Mouse (Mus musculus) embryo, embryonic 10.5 days (tissue): ENCODE measurements around the gene Lpcat2b.
A peak's percentile ranks its signal among the peaks of the same experiment; 100 is the strongest.
"Not testable (repeated sequence)": the region's sequence is repeated elsewhere in the genome, so short reads cannot be mapped to it uniquely, and the experiment has no call there.

ENCODE experiments used
- DNase-seq: peaks from one replicate; pipeline ENCODE4 v3.0.0-alpha.2; 2015; ENCODE audit warnings: low spot score

The Lpcat2b gene

DNA sequence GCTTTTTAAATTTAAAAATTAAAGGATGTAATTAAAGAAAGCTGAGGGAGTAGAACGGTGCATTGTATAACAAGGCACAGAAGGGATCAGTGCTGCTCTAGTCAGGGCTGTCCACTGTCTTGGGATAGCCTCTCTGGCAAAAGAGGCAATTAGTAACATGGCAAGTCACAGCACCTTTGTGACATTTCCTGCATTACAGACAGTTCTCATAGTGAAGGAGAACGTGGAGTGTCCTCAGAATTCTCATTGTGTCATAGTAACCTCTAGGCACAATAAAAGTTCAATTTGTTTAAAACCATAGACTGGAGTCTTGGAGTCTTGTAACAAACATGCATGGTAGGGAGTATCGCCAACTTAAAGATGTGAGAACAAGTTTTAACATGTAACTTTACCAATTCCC lies at the start of gene Lpcat2b:
Gene Lpcat2b (plus strand): TSS at position 301 of the 400 bp plus-strand sequence.
- DNase-seq, result no peak

DNA sequence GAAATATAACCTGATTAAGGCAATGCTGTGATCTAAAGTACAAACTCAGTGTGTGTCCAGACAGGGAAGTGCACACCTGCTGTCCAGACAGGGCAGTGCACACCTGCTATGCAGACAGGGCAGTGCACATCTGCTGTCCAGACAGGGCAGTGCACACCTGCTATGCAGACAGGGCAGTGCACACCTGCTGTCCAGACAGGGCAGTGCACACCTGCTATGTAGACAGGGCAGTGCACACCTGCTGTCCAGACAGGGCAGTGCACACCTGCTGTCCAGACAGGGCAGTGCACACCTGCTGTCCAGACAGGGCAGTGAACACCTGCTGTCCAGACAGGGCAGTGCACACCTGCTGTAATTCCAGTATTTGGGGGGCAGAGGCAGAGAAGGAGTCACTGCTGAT lies 44.9 kb upstream of the Lpcat2b start:
- DNase-seq, result not testable (repeated sequence)

DNA sequence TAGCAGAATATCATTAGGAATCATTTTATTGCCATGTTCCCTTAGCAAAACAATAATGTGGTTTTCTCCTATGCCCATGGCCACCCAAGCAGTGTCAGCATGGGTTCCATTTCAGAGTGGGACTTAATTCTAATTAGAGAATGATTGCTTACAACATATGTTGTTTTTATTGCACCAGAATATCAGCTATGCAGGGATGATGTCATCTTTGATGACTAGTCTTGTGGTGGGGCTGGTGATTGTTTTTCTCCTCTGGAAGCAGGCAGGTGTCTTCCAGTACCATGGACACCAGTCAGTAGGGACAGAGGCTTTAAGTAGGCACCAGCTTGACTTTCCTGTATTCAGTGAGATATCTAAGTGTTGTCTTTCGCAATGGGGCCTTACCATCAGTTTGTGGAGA lies 43.6 kb upstream of the Lpcat2b start:
- no peak for DNase-seq

DNA sequence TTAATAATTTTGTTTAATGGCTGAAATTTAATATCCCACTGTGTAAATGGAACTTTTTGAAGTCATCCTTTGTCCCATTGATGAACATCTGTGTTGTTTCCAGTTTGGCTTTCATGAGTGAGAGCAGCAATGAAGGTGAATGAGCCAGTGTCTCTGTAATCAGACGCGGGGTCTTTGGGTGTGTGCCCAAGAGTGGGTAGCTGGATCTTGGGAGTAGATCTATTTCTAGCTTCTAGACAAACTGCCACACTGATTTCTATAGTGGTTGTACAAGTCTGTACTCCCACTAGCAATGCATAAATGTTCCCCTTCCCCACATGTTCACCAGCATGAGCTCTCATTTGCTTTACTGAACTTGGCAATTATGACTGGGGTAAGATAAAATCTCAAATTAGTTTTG lies 42.0 kb upstream of the Lpcat2b start:
- DNase-seq, result no peak

DNA sequence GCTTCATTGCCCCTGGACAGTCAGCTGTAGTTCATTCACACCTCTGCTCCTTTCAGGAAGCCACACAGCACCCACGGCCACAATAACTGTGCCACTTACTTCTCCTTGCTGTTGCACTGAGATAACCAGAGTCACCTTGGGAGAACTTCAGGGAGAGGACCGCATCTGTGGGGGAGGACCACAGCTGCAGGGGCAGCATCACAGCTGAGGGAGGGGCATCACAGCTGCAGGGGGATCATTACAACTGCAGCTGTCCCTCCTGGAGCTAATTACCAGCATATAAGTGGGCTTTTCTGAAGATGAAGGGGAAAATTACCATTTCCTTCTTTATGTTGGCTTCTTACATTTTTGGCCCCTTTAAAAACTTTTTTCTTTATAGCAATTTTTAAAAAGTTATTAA lies 36.9 kb upstream of the Lpcat2b start:
- DNase-seq, result no peak

DNA sequence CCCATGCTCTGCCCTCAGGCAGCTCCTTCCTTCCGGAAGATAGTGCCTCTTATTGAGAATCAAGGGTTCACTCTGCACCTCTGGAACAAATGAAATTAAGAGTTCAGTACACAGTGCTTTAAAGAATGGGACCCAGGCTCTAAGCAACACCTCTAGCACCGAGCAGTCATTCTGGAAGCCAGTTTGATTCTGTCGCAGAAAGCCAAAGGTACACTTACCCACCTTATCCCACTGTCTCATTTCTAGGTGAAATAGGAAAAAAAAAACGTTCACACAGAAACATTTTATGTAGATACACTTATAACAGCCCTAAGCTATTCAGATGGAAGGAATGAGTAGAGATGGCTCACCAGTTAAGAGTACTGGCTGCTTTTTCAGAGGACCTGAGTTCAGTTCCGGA lies 28.9 kb upstream of the Lpcat2b start, which contains the start of gene Ephx4:
Gene Ephx4 (plus strand): TSS at position 301 of the 400 bp plus-strand sequence.
- no peak for DNase-seq

DNA sequence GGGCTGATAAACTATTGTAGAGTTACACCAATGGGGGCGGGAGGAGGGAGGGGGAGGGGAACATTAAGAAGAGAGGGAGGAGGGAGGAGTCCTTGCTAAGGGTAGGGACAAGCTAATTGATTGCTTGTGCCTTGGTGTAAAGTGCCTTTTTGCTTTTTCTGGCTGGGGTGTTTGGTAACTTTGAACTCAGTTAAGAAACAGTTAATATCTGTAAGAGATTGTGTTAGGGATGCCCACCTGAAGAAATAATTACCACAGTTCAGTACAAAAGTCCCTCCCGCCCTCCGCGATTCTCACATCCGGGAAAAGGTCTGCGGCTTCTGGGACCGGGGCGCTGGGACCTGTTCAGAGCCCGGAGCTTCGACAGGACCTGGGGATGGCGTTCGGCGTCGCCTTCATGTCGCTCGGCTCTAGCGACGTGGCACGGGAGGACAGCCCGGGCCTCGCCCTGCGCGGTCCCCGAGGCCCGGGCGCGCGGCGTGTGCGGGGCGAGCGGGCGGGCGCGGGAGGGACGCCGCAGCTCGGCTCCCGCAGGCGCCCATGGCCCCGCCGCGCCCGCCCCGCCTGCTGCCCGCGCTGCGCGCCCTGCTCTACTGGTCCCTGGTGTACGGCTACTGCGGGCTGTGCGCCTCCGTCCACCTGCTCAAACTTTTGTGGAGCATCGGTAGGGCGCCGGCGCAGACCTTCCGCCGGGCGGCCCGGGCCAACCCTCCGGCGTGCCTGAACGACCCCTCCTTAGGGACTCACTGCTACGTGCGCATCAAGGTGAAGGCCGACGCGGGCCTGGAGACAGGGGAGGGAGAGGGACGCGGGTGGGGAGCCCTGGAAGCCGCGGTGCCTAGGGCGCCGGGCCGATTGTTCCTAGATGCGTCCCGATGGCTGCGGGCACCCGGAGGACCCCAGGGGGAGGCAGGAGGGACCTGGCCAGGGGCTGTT lies 28.1 kb upstream of the Lpcat2b start:
- DNase-seq, result peak; percentile 55

DNA sequence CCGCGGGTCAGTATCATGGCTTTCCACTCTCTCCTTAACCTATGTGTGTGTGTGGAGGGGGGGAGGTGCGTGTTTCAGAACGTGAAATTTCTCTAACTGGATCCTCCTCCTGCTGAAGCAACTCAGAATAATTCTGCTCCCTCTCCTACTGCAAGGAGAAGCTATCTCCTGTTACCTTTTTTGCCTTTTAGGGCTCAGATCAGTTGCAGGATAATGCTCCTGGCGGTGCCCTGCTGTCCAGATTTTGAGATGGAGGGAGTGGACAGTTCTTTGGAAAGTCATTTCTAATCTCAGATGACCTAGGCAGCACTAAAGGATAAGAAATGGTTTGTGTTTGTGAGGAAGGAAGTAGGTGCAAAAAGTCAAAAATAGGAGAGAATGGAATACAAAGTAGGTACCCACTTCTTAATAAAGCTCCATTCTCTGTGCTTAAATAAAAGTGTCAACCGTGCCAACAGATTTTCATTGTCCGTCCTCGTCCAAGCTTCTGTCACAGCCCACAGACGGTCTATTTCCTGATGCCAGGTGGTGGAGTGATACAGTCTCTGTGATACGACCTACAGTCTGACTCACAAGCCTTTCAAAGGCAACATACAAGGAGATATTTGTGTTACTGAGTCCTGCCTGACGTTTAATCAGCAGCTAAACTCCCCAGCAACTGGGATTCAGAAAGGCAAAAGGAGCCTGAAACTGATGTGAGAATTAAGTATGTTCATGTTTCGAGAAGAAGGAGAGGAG lies 27.2 kb upstream of the Lpcat2b start:
- DNase-seq, result peak; percentile 23

DNA sequence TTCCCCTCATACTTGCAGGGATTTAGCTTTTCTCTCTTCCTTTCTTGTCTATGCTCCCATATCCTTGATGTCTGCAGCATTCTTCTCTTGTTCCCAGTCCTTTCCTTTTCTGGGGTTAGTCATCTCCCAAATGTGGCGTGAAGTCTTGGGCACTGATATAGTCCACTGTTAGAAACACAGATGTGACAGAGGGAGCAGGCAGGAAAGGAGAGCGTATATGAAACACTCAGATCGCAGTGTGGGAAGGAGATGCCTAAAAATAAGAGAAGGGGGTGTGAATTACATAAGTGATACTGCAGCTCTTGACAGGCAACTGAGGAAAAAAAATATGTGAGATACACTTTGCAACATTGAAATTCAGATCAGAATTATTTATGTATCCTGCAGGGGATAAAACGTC lies 26.0 kb upstream of the Lpcat2b start:
- DNase-seq, result no peak

DNA sequence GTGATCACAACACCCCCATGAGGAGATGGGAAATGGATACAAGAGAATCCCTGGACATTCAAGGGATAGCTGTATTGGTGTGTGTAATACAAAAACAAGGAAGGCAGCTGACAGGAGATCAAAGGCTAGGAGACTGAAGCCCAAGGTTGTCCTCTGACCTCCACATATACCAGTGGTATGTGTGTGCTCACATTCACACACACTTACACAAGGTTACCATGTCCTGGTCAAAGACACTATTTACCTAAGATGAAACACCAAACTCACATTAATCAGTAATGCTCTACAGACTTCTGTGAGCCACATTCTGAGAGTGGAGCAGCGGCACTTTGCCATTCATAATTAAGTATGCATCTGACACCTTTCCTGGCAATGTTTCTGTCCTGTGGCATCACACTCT lies 21.0 kb upstream of the Lpcat2b start:
- no peak for DNase-seq

DNA sequence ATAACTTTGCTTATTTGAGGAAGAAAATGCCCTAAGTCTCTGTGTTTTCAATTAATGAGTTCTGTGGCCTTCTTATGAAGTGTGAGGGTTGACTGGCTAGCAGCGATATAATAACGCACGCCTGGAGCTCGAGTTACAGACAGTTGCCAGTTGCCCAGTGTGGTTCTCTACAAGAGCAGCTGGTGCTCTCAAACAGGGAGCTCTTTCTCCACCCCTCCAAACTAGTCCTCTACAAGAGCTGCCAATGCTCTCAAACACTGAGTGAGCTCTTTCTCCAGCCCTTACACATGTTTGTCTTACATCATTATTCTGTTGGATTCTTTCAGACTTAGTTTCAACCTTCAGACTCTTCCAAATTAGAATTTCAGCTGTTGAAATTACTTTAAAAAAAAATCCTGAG lies 20.0 kb upstream of the Lpcat2b start:
- DNase-seq, result peak; percentile 9

DNA sequence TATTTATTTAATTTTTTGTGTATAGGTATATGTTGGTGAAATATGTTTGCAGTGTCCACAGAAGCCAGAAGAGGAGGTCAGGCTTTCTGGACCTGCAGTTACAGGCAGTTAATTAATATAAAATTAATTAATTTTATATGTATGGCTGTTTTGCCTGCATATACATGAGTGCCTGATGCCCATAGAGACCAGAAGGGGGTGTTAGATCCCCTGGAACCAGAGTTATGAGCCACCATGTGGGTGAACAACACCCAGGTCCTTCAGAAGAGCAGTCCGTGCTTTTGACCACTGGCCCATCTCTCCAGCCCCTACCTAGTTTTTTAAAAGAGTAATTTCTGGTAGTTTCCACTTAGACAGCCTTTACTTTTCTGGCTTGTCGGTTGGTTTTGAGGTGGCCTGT lies 19.1 kb upstream of the Lpcat2b start:
- no peak for DNase-seq

DNA sequence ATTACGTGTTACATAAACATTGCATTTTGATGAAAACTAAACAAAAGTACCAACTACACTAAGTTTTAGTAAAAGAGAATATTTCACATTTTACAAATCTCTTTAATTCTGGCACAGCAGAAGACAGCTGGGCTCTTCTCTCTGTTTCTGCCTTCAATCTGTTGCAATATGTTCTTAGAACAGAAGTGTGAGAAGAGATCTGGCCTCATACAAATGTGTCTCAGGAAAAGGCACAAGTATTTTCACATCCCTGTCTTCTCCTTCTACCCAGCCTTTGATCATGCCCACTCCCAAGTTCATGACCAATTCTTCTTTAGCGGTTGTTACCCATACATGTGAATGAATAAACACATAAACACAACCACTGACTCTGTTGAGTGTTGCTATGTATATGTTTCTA lies 16.3 kb upstream of the Lpcat2b start:
- no peak for DNase-seq

DNA sequence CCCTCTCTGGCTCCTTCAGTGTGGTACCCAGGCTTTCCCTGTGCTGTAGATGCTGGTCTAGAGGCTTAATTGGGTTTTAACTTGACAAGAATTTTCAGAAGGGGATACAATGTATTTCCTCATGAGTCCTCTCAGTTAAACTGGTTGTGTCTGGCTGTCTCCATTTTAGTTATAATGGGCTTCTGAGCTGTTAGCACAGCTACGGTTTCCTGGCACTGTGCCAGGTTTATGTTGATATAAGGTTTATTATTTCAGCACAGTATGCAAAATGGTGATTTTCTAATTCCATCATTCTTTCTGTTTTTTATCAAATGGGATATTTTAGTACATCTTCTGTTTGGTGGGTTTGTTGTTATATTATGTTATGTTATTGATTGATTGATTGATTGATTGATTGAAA lies 9.7 kb upstream of the Lpcat2b start:
- no peak for DNase-seq

DNA sequence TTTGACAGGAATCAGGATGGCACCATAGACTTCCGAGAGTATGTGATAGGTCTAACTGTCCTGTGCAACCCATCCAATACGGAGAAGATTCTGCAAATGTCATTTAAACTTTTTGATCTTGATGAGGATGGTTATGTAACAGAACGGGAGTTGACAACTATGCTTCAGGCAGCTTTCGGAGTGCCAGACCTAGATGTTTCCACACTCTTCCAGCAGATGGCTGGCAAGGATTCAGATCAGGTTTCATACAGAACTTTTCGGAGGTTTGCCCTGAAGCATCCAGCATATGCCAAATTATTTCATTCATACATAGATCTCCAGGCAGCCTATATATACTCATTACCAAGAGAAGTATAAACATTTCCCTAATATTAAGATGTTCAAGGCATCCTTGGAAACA lies 2.7 kb downstream of the Lpcat2b start:
- no peak for DNase-seq

DNA sequence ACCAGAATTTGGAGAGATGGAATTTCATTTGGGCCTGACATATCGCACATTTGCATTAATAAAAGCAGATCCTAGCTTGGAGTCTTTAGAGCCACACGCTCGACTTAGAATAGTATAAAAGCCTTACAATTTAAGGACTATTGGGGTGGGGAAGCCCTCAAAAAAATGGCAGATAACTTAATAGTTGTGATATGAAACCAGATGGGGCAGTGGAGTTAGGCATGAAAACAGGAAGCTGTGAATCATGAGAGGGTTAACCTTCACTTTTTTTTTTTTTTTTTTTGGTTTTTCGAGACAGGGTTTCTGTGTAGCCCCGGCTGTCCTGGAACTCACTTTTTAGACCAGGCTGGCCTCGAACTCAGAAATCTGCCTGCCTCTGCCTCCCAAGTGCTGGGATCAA lies 4.8 kb downstream of the Lpcat2b start:
- no peak for DNase-seq

DNA sequence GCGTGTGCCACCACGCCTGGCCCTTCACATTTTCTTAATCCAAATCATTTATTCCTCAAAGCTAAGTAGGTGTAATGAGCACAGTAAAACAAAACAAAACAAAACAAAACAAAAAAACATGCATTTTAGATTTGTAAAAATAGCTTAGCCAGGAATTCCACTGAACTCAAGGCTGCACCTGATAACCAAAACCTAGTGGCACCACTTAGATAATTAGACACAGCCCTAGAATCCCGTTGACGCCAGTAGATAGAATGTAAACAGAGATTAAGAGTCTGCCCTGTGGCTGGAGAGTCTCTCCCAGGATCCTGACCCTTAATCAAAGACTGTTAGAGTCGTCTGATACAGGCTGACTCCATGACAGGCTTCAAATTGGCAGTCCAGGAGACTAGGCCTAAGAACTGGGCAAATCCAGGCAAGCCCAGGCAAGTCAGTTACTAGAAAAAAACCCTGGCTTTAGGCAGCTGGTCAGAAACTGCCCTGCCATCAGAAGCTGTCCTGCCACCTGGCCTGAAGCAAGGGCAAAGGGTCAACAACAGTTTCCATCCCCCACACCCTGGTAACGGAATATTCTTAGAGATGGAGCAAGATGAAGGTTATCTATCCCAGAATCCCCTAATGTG lies 5.3 kb downstream of the Lpcat2b start:
- peak; percentile 1 for DNase-seq

DNA sequence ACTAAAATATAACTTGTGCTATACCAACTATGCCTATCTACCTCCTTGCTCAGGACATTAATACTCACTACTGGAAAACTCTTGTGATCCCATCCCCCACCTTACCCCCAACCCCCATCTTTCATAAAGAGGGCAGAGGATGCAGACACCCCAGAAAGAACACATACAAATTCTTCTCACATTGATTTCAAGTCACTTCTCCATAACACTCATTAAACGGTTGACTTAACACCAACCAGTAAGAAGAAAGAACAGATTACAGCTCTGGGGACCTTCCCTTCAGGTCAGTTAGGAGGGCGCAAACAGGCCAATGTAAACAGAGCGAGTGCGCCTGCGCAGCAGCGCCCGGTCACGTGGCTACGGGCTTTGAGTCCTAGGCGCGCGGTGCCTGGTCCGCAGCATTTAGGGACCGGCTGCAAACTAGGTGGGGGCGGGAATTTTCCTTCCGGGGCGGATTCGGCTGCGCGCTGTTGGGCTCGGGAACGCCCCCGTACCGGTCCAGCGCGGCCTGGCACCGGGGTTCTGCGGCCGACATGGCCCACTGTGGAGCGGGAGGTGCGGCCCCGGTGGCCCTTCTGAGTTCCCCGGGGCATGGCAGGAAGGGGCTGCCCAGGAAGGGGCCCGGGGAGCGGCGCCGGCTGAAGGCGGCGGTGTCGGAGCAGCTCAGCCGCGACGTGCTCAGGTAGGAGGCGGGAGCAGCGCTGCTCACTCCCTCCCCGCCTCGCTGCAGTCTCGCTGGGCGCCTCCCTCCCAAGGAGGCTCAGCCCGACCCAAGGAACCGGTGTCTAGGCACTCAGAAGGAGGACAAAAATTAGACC lies 6.3 kb downstream of the Lpcat2b start, which contains the start of gene Btbd8:
Gene Btbd8 (plus strand): TSS at position 534 of the 818 bp plus-strand sequence.
- DNase-seq, result peak; percentile 96

DNA sequence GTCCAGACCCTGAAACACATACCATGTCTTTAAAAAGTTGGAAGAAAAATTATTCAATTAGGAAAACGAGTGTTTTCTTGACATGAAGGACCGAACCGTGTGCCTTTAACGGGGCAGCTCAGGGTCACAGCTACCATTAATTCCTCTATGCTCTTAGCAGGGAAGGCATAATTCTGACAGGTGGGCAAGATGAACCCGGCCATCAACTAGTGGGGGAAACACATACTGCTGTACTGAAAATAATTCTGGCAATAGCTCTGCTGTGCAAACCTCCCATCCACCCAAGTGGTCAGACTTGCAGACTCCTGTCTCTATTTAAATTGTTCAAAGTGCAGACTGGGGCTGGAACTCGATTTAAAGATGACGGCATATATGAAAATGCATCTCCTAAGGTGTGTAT lies 7.0 kb downstream of the Lpcat2b start:
- no peak for DNase-seq

DNA sequence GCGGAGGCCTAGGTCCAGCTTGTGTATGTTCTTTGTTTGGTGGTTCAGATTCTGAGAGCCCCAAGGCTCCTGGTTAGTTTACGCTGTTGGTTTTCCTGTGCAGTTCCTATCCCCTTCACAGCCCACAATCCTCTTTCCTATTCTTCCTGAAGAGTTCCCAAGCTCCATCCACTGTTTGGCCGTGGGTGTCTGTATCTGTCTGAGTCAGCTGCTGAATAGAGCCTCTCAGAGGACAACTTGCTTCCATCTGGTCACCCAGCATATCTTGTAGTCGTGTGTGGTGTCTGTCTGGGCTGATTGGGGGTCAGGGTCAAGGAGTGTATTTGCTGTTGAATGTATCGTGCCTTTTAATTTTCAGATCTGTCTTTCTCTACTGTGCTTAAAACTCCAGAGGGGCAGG lies 10.5 kb downstream of the Lpcat2b start:
- no peak for DNase-seq

DNA sequence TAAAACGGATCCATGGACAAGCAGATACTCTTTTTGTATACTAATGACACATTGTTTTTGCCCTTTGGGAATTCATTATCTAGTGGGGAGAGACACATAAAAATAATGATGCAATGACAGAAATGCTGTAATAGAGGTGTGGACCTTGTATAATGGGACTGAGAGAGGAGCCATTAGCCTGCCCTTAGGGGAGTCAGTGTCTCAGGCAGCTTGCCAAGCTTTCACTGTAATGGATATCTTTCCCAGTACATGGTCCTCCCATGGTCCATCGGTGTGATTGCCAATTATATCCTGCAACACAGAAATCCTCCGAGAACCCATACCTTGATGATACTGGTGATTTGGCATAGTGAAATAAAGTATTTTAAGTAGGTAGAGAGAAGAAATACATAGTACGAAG lies 12.9 kb downstream of the Lpcat2b start:
- DNase-seq, result no peak

DNA sequence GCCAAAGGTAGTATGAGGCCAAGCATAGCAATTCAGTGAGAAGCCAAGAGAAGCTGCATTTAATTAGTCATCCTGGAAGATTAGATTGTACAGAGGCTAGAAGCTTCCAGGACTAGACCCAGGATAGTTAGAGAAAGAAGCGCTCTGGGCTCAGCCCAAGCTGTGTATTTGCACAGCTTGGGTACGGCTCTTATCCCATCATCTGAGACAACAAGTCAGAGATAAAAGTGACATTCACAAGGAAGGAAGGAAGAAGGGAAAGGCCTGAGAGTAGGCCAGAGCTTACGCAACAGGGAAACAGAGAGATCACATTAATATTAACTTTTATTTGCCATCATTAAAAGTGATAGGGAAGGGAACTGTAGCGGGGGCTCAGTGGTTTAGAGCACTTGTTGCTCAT lies 16.6 kb downstream of the Lpcat2b start:
- no peak for DNase-seq
